Mouse (Mus musculus): ENCODE measurements around the gene Smim5. TPM values are rescaled to one million over a fixed set of nuclear protein-coding genes. Genes with fewer than 3 reads are reported as not detected.
A peak's percentile ranks its signal among the peaks of the same experiment; 100 is the strongest.

The Smim5 gene
- total and polyA plus RNA-seq, 3 experiments = 0.42 to 1.4 (median 0.98) TPM

DNA sequence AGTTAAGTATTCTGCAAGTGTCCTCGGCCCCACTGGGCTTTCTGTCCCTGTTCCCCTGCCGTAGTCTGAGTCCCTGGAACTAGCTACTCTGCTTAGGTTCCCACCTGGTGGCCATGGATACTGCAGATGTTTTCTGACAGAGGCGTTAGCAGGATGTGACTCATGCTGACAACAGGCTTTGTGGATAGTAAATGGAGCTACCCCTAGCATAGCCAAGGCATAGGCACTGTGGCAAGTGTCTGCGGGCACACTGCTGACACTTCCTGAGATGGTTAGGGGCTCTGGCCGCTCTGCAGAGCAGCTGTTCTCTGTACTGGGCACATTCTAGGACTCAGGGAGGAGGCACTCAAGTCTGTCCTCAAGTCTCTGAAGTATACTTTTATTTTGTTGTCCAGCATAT lies 54.9 kb downstream of the Smim5 start:
- H3K9me3 ChIP-seq (replicated peaks; ENCODE audit: low read length) = no peaks in the 10 kb centered on the region
- H3K27ac ChIP-seq (ENCODE audit: insufficient read depth, low read depth) = no peak overlapping the region
- H3K79me2 ChIP-seq (replicated peaks; ENCODE audit: control insufficient read depth, extremely low read depth, insufficient read depth, poor library complexity, severe bottlenecking) = no peaks in the 10 kb centered on the region
- in situ Hi-C loops (cut with MboI; ENCODE audit: low pct_ligation_motif_present, low pct_unique_long_range_greater_than_20kb, low sequenced_read_pairs) (no loop called here), dilution Hi-C loops (cut with MboI; ENCODE audit: extremely low pct_ligation_motif_present, extremely low pct_unique_long_range_greater_than_20kb, low sequenced_read_pairs) (no loop called here)
- TF ChIP-seq JUN (IDR thresholded peaks at IDR 0.05; ENCODE audit: insufficient read depth, low read depth, low read length) = no peak
- no peak for TF ChIP-seq MXI1 (IDR thresholded peaks at IDR 0.05; ENCODE audit: low read depth, low read length)
- no peak overlapping the region for H3K4me2 ChIP-seq (ENCODE audit: insufficient read depth, low read depth, poor library complexity, severe bottlenecking)
- DNase-seq (ENCODE audit: extremely low read depth) = no peak
- H3K36me3 ChIP-seq (replicated peaks in 1 of 2; ENCODE audit: control insufficient read depth in 1 of 2, insufficient read depth in 1 of 2, low read length in 1 of 2) = peaks cover 72 to 90% of the 10 kb centered on the region in 2 experiments
- H3K9ac ChIP-seq (ENCODE audit: insufficient read depth, low read depth) = no peak overlapping the region
- no peaks in the 10 kb centered on the region for H3K27me3 ChIP-seq (replicated peaks)
- H3K4me1 ChIP-seq (ENCODE audit: control insufficient read depth in 1 of 2, insufficient read depth in 2 of 2) = peaks cover 0 to 6% of the 10 kb centered on the region in 2 experiments; a peak in 2 of 4 replicates
- no peak overlapping the region for H3K4me3 ChIP-seq (replicated peaks in 1 of 3; ENCODE audit: low read depth in 2 of 3, low read length in 2 of 3, poor library complexity in 1 of 3)

DNA sequence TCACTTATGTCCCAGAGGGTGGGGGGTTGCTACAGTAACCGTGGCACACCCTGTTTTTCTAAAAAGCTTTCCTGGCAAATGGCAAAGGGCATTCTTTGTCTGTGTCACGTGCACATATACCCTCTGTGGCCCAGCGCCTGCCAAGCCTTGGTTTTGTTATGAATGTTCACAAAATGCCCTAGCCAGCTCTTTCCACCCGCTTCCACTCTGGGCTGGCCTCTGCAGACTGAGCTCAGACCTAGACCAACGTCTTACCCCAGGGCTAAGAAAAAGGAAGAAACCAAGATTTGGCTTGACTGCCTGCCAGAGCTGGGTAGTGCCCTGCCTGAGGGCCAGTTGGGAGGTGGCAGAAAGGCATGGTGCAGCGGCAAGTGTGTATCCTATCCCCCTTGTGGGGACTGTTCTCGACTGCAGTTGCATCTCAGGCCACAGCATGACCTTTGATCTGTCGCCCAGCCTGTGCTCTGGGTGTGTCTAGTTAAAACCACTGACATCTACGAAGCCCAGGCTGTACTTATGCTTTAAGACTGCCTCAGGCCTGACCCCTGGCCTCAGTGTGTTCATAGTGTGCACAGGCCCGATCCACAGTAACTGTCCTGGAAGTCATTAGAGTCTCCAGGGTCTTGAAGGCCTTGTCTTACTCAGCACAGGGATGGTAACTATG lies 55.6 kb downstream of the Smim5 start:
- H3K9ac ChIP-seq (ENCODE audit: insufficient read depth, low read depth) = no peak overlapping the region
- H3K4me1 ChIP-seq (ENCODE audit: control insufficient read depth in 1 of 2, insufficient read depth in 2 of 2) = peaks cover 0 to 6% of the 10 kb centered on the region in 2 experiments; a peak in 2 of 4 replicates
- H3K79me2 ChIP-seq (replicated peaks; ENCODE audit: control insufficient read depth, extremely low read depth, insufficient read depth, poor library complexity, severe bottlenecking) = no peaks in the 10 kb centered on the region
- H3K9me3 ChIP-seq (replicated peaks; ENCODE audit: low read length) = no peaks in the 10 kb centered on the region
- H3K36me3 ChIP-seq (replicated peaks in 1 of 2; ENCODE audit: control insufficient read depth in 1 of 2, insufficient read depth in 1 of 2, low read length in 1 of 2) = peaks cover 71 to 90% of the 10 kb centered on the region in 2 experiments
- in situ Hi-C loops (cut with MboI; ENCODE audit: low pct_ligation_motif_present, low pct_unique_long_range_greater_than_20kb, low sequenced_read_pairs) (no loop called here), dilution Hi-C loops (cut with MboI; ENCODE audit: extremely low pct_ligation_motif_present, extremely low pct_unique_long_range_greater_than_20kb, low sequenced_read_pairs) (no loop called here)
- TF ChIP-seq MEF2A (IDR thresholded peaks at IDR 0.05; ENCODE audit: borderline replicate concordance, low read depth, low read length) = no peak
- TF ChIP-seq BHLHE40 (IDR thresholded peaks at IDR 0.05; ENCODE audit: low read depth, low read length) = peak; percentile 64
- no peak for DNase-seq (ENCODE audit: extremely low read depth)
- H3K4me3 ChIP-seq (replicated peaks in 1 of 3; ENCODE audit: low read depth in 2 of 3, low read length in 2 of 3, poor library complexity in 1 of 3) = no peak overlapping the region
- no peak overlapping the region for H3K27ac ChIP-seq (ENCODE audit: insufficient read depth, low read depth)
- H3K4me2 ChIP-seq (ENCODE audit: insufficient read depth, low read depth, poor library complexity, severe bottlenecking) = no peak overlapping the region
- no peaks in the 10 kb centered on the region for H3K27me3 ChIP-seq (replicated peaks)

Other genes with a start within 250 kb of the Smim5 start
- 63.6 and 67.7 TPM in 2 replicates for gene Grb2, start 191.4 kb upstream of the Smim5 start, total RNA-seq (2012; rRNA removed)
- gene Grb2, start 191.4 kb upstream of the Smim5 start, total RNA-seq (2014; rRNA removed) = 110 and 117 TPM in 2 replicates
- gene Grb2, start 191.4 kb upstream of the Smim5 start, polyA plus RNA-seq (2012; ENCODE audit: insufficient read length, low read depth) = 228 and 241 TPM in 2 replicates
- gene Tmem94, start 134.5 kb upstream of the Smim5 start, total RNA-seq (2012; rRNA removed) = 19.0 and 27.4 TPM in 2 replicates
- 4.8 and 6.4 TPM in 2 replicates for gene Tmem94, start 134.5 kb upstream of the Smim5 start, total RNA-seq (2014; rRNA removed)
- gene Tmem94, start 134.5 kb upstream of the Smim5 start, polyA plus RNA-seq (2012; ENCODE audit: insufficient read length, low read depth) = 13.5 and 15.0 TPM in 2 replicates
- gene Caskin2, start 86.3 kb upstream of the Smim5 start, total RNA-seq (2012; rRNA removed) = 8.2 and 8.9 TPM in 2 replicates
- 2.7 and 2.9 TPM in 2 replicates for gene Caskin2, start 86.3 kb upstream of the Smim5 start, total RNA-seq (2014; rRNA removed)
- 6.4 and 6.9 TPM in 2 replicates for gene Caskin2, start 86.3 kb upstream of the Smim5 start, polyA plus RNA-seq (2012; ENCODE audit: insufficient read length, low read depth)
- 71.1 and 71.2 TPM in 2 replicates for gene Tsen54, start 85.2 kb upstream of the Smim5 start, total RNA-seq (2012; rRNA removed)
- gene Tsen54, start 85.2 kb upstream of the Smim5 start, total RNA-seq (2014; rRNA removed) = 44.9 and 45.8 TPM in 2 replicates
- 55.0 and 59.4 TPM in 2 replicates for gene Tsen54, start 85.2 kb upstream of the Smim5 start, polyA plus RNA-seq (2012; ENCODE audit: insufficient read length, low read depth)
- gene Llgl2, start 75.9 kb upstream of the Smim5 start, total RNA-seq (2012; rRNA removed) = 12.3 and 14.7 TPM in 2 replicates
- 3.8 and 4.4 TPM in 2 replicates for gene Llgl2, start 75.9 kb upstream of the Smim5 start, total RNA-seq (2014; rRNA removed)
- gene Llgl2, start 75.9 kb upstream of the Smim5 start, polyA plus RNA-seq (2012; ENCODE audit: insufficient read length, low read depth) = 6.8 and 9.2 TPM in 2 replicates
- gene Myo15b, start 41.6 kb upstream of the Smim5 start, total RNA-seq (2012; rRNA removed) = 0.17 and 0.21 TPM in 2 replicates
- not detected in 2 replicates for gene Myo15b, start 41.6 kb upstream of the Smim5 start, total RNA-seq (2014; rRNA removed)
- 0.43 and 0.72 TPM in 2 replicates for gene Myo15b, start 41.6 kb upstream of the Smim5 start, polyA plus RNA-seq (2012; ENCODE audit: insufficient read length, low read depth)
- gene Smim6, start 12.1 kb downstream of the Smim5 start, total RNA-seq (2012; rRNA removed) = 0.21 and 0.29 TPM in 2 replicates
- gene Smim6, start 12.1 kb downstream of the Smim5 start, total RNA-seq (2014; rRNA removed) = not detected in 2 replicates
- gene Smim6, start 12.1 kb downstream of the Smim5 start, polyA plus RNA-seq (2012; ENCODE audit: insufficient read length, low read depth) = 0.56 and 0.59 TPM in 2 replicates
- gene Sap30bp, start 33.3 kb downstream of the Smim5 start, total RNA-seq (2012; rRNA removed) = 72.2 and 83.6 TPM in 2 replicates
- 256 and 275 TPM in 2 replicates for gene Sap30bp, start 33.3 kb downstream of the Smim5 start, total RNA-seq (2014; rRNA removed)
- gene Sap30bp, start 33.3 kb downstream of the Smim5 start, polyA plus RNA-seq (2012; ENCODE audit: insufficient read length, low read depth) = 167 and 219 TPM in 2 replicates
- 30.9 and 31.0 TPM in 2 replicates for gene Recql5, start 33.5 kb downstream of the Smim5 start, total RNA-seq (2012; rRNA removed)
- 21.8 and 22.8 TPM in 2 replicates for gene Recql5, start 33.5 kb downstream of the Smim5 start, total RNA-seq (2014; rRNA removed)
- gene Recql5, start 33.5 kb downstream of the Smim5 start, polyA plus RNA-seq (2012; ENCODE audit: insufficient read length, low read depth) = 38.9 and 43.3 TPM in 2 replicates
- 3.4 and 6.3 TPM in 2 replicates for gene Itgb4, start 74.7 kb downstream of the Smim5 start, total RNA-seq (2012; rRNA removed)
- gene Itgb4, start 74.7 kb downstream of the Smim5 start, total RNA-seq (2014; rRNA removed) = 0.09 and 0.42 TPM in 2 replicates
- 0.59 and 0.91 TPM in 2 replicates for gene Itgb4, start 74.7 kb downstream of the Smim5 start, polyA plus RNA-seq (2012; ENCODE audit: insufficient read length, low read depth)
- gene Galk1, start 112.8 kb downstream of the Smim5 start, total RNA-seq (2012; rRNA removed) = 340 and 413 TPM in 2 replicates
- gene Galk1, start 112.8 kb downstream of the Smim5 start, total RNA-seq (2014; rRNA removed) = 228 and 263 TPM in 2 replicates
- gene Galk1, start 112.8 kb downstream of the Smim5 start, polyA plus RNA-seq (2012; ENCODE audit: insufficient read length, low read depth) = 293 and 300 TPM in 2 replicates
- 340 and 455 TPM in 2 replicates for gene H3f3b, start 128.0 kb downstream of the Smim5 start, total RNA-seq (2012; rRNA removed)
- 567 and 573 TPM in 2 replicates for gene H3f3b, start 128.0 kb downstream of the Smim5 start, total RNA-seq (2014; rRNA removed)
- gene H3f3b, start 128.0 kb downstream of the Smim5 start, polyA plus RNA-seq (2012; ENCODE audit: insufficient read length, low read depth) = 862 and 889 TPM in 2 replicates
- 22.2 and 24.7 TPM in 2 replicates for gene Unk, start 130.4 kb downstream of the Smim5 start, total RNA-seq (2012; rRNA removed)
- 18.5 and 20.9 TPM in 2 replicates for gene Unk, start 130.4 kb downstream of the Smim5 start, total RNA-seq (2014; rRNA removed)
- 30.5 and 35.0 TPM in 2 replicates for gene Unk, start 130.4 kb downstream of the Smim5 start, polyA plus RNA-seq (2012; ENCODE audit: insufficient read length, low read depth)
- gene Unc13d, start 178.0 kb downstream of the Smim5 start, total RNA-seq (2012; rRNA removed) = 12.2 and 14.0 TPM in 2 replicates
- 8.9 and 9.6 TPM in 2 replicates for gene Unc13d, start 178.0 kb downstream of the Smim5 start, total RNA-seq (2014; rRNA removed)
- gene Unc13d, start 178.0 kb downstream of the Smim5 start, polyA plus RNA-seq (2012; ENCODE audit: insufficient read length, low read depth) = 15.7 and 16.8 TPM in 2 replicates
- 27.1 and 30.7 TPM in 2 replicates for gene Wbp2, start 187.0 kb downstream of the Smim5 start, total RNA-seq (2012; rRNA removed)
- gene Wbp2, start 187.0 kb downstream of the Smim5 start, total RNA-seq (2014; rRNA removed) = 14.0 and 15.2 TPM in 2 replicates
- 70.8 and 97.1 TPM in 2 replicates for gene Wbp2, start 187.0 kb downstream of the Smim5 start, polyA plus RNA-seq (2012; ENCODE audit: insufficient read length, low read depth)
- gene Trim47, start 227.2 kb downstream of the Smim5 start, total RNA-seq (2012; rRNA removed) = 0.21 and 0.38 TPM in 2 replicates
- 0.21 TPM in 1 of 2 replicates, not detected in the other for gene Trim47, start 227.2 kb downstream of the Smim5 start, total RNA-seq (2014; rRNA removed)
- 0.50 TPM in 1 of 2 replicates, not detected in the other for gene Trim47, start 227.2 kb downstream of the Smim5 start, polyA plus RNA-seq (2012; ENCODE audit: insufficient read length, low read depth)
- gene Trim65, start 231.2 kb downstream of the Smim5 start, total RNA-seq (2012; rRNA removed) = 2.0 and 2.8 TPM in 2 replicates
- gene Trim65, start 231.2 kb downstream of the Smim5 start, total RNA-seq (2014; rRNA removed) = 0.66 and 0.81 TPM in 2 replicates
- 1.1 and 1.4 TPM in 2 replicates for gene Trim65, start 231.2 kb downstream of the Smim5 start, polyA plus RNA-seq (2012; ENCODE audit: insufficient read length, low read depth)
- 157 and 159 TPM in 2 replicates for gene Mrpl38, start 238.9 kb downstream of the Smim5 start, total RNA-seq (2012; rRNA removed)
- 95.6 and 109 TPM in 2 replicates for gene Mrpl38, start 238.9 kb downstream of the Smim5 start, total RNA-seq (2014; rRNA removed)
- gene Mrpl38, start 238.9 kb downstream of the Smim5 start, polyA plus RNA-seq (2012; ENCODE audit: insufficient read length, low read depth) = 171 and 188 TPM in 2 replicates

Data from CH12.LX (cell line).